Mouse (Mus musculus): ENCODE results near the gene Nfe2l1.

Nfe2l1 gene

GRCm38 (mm10) chr11:96776968-96777962 is 52.5 kb downstream of the Nfe2l1 start, which contains the start of gene Snx11:
Gene Snx11 (minus strand): TSS chr11:96777559.
- peak; percentile 99 for DNase-seq

- no peak for DNase-seq
Observed at GRCm38 (mm10) chr11:96776068-96776467, 53.7 kb downstream of the Nfe2l1 start.

- no peak for DNase-seq
Observed at GRCm38 (mm10) chr11:96775665-96776064, 54.1 kb downstream of the Nfe2l1 start.

- no peak for DNase-seq
Observed at GRCm38 (mm10) chr11:96775063-96775462, 54.7 kb downstream of the Nfe2l1 start.

- DNase-seq, result no peak
Observed at GRCm38 (mm10) chr11:96774536-96774935, 55.2 kb downstream of the Nfe2l1 start.

GRCm38 (mm10) chr11:96772413-96772812 is 57.4 kb downstream of the Nfe2l1 start:
- no peak for DNase-seq

GRCm38 (mm10) chr11:96771274-96771975 is 58.3 kb downstream of the Nfe2l1 start:
- no peak for DNase-seq

- DNase-seq, result no peak
Observed at GRCm38 (mm10) chr11:96768240-96768639, 61.5 kb downstream of the Nfe2l1 start.
